Mouse (Mus musculus): Measurements from ENCODE around the gene Zbtb7a. TPM values are rescaled to one million over a fixed set of nuclear protein-coding genes. Genes with fewer than 3 reads are reported as not detected.
"Not testable (repeated sequence)": the region's sequence is repeated elsewhere in the genome, so short reads cannot be mapped to it uniquely, and the experiment has no call there.

Gene Zbtb7a
- total RNA-seq, 1 experiment from 2014 or later, result 30.5 TPM

- no peak for ATAC-seq (replicated peaks; ENCODE audit: insufficient number of reproducible peaks, low FRiP score, low TSS enrichment, poor library complexity, severe bottlenecking)
Observed at GRCm38 (mm10) chr10:81162318-81162652, 27.3 kb downstream of the Zbtb7a start.

- no peak for ATAC-seq (replicated peaks; ENCODE audit: insufficient number of reproducible peaks, low FRiP score, low TSS enrichment, poor library complexity, severe bottlenecking)
Observed at GRCm38 (mm10) chr10:81165118-81165517, 30.1 kb downstream of the Zbtb7a start.

GRCm38 (mm10) chr10:81167200-81168086, 32.4 kb downstream of the Zbtb7a start, which contains the start of gene Pias4:
TSS of gene Pias4 (minus strand) at chr10:81167923.
- peak; percentile 89 for ATAC-seq (replicated peaks; ENCODE audit: insufficient number of reproducible peaks, low FRiP score, low TSS enrichment, poor library complexity, severe bottlenecking)

- ATAC-seq (replicated peaks; ENCODE audit: insufficient number of reproducible peaks, low FRiP score, low TSS enrichment, poor library complexity, severe bottlenecking), result peak; percentile 4; the same call in 1 of the 2 replicates
Observed at GRCm38 (mm10) chr10:81168087-81168431, 33.0 kb downstream of the Zbtb7a start.

GRCm38 (mm10) chr10:81168521-81169244, 33.7 kb downstream of the Zbtb7a start:
- peak; percentile 36 for ATAC-seq (replicated peaks; ENCODE audit: insufficient number of reproducible peaks, low FRiP score, low TSS enrichment, poor library complexity, severe bottlenecking)

GRCm38 (mm10) chr10:81169411-81169900, 34.4 kb downstream of the Zbtb7a start:
- ATAC-seq (replicated peaks; ENCODE audit: insufficient number of reproducible peaks, low FRiP score, low TSS enrichment, poor library complexity, severe bottlenecking), result not testable (repeated sequence)

- 0 out of 2 replicates have a peak, but pooled peaks have one; percentile 20 for ATAC-seq (replicated peaks; ENCODE audit: insufficient number of reproducible peaks, low FRiP score, low TSS enrichment, poor library complexity, severe bottlenecking)
Observed at GRCm38 (mm10) chr10:81173132-81173531, 38.1 kb downstream of the Zbtb7a start.

GRCm38 (mm10) chr10:81174617-81175344, 39.8 kb downstream of the Zbtb7a start:
- peak; percentile 57 for ATAC-seq (replicated peaks; ENCODE audit: insufficient number of reproducible peaks, low FRiP score, low TSS enrichment, poor library complexity, severe bottlenecking)

GRCm38 (mm10) chr10:81175345-81175701, 40.3 kb downstream of the Zbtb7a start:
- not testable (repeated sequence) for ATAC-seq (replicated peaks; ENCODE audit: insufficient number of reproducible peaks, low FRiP score, low TSS enrichment, poor library complexity, severe bottlenecking)

GRCm38 (mm10) chr10:81175936-81176465, 41.0 kb downstream of the Zbtb7a start:
- no peak for ATAC-seq (replicated peaks; ENCODE audit: insufficient number of reproducible peaks, low FRiP score, low TSS enrichment, poor library complexity, severe bottlenecking)

GRCm38 (mm10) chr10:81176466-81177271, 41.6 kb downstream of the Zbtb7a start, which contains the start of gene Eef2:
TSS of gene Eef2 (plus strand) at chr10:81176631.
- ATAC-seq (replicated peaks; ENCODE audit: insufficient number of reproducible peaks, low FRiP score, low TSS enrichment, poor library complexity, severe bottlenecking), result peak; percentile 49

GRCm38 (mm10) chr10:81177491-81177925, 42.5 kb downstream of the Zbtb7a start:
- ATAC-seq (replicated peaks; ENCODE audit: insufficient number of reproducible peaks, low FRiP score, low TSS enrichment, poor library complexity, severe bottlenecking), result no peak

- ATAC-seq (replicated peaks; ENCODE audit: insufficient number of reproducible peaks, low FRiP score, low TSS enrichment, poor library complexity, severe bottlenecking), result no peak
Observed at GRCm38 (mm10) chr10:81177958-81178712, 43.1 kb downstream of the Zbtb7a start.

GRCm38 (mm10) chr10:81178927-81179326, 43.9 kb downstream of the Zbtb7a start:
- ATAC-seq (replicated peaks; ENCODE audit: insufficient number of reproducible peaks, low FRiP score, low TSS enrichment, poor library complexity, severe bottlenecking), result no peak

GRCm38 (mm10) chr10:81179451-81180342, 44.7 kb downstream of the Zbtb7a start:
- no peak for ATAC-seq (replicated peaks; ENCODE audit: insufficient number of reproducible peaks, low FRiP score, low TSS enrichment, poor library complexity, severe bottlenecking)

- no peak for ATAC-seq (replicated peaks; ENCODE audit: insufficient number of reproducible peaks, low FRiP score, low TSS enrichment, poor library complexity, severe bottlenecking)
Observed at GRCm38 (mm10) chr10:81180946-81181345, 45.9 kb downstream of the Zbtb7a start.

Measured in monocyte, adult 5-6 weeks (primary cell).